Mouse (Mus musculus) bone marrow macrophage, adult 2 months (primary cell): ENCODE data around the gene Bag5.

Source experiments
- CTCF ChIP-seq: IDR thresholded peaks from 2 replicates; pipeline ENCODE4 v1.5.1; 2012; ENCODE audit warnings: low read depth, mild to moderate bottlenecking, low read length, moderate library complexity
- POLR2A ChIP-seq: IDR thresholded peaks from 2 replicates; pipeline ENCODE4 v1.6.1; 2012; ENCODE audit warnings: mild to moderate bottlenecking, low read depth, low read length, borderline replicate concordance

DNA sequence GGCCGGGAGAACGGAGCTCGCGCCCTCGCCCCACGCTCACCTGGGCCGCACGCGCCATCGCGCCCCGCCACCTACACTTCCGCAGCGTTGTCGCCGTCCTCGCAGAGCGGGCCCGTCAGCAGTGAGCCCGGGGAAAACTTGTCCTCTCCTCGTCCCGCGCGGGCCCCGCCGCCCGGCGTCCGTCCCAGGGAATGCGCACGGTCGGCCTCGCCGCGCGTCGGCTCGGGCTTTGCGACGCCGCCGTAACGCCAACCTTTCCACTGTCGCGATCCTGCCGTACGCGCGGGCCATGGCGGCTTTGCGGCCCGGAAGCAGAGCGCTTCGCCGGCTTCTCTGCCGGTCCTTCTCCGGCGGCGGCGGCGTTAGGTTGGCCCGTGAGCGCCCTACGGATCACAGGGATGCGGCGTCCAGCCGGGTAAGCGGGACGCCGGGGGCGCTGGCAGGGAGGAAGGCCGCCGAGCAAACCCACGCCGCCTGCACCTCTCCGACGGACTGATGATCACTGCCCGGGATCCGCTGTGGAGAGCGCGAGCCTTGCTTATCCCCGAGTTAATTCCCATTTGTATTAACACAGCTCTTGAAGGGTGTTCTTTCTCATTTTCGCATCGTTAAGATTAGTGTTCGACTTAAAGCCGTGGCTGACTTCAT, at the start of gene Bag5, which contains the start of gene Apopt1:
- TF ChIP-seq POLR2A (no peak), CTCF (no peak)
